Mouse (Mus musculus) embryonic facial prominence, embryonic 14.5 days (tissue): Measurements from ENCODE around the gene Bnip3. TPM values are rescaled to one million over a fixed set of nuclear protein-coding genes. Genes with fewer than 3 reads are reported as not detected.

Source experiments
- ATAC-seq: fragments of 200-750 bp; cut with Nextera tagmentation; 2 replicates; pipeline ENCODE4 v1.8.0; 2017; ENCODE audit warnings: low read depth, moderate number of reproducible peaks, moderate TSS enrichment
- DNase-seq: peaks from one replicate; pipeline ENCODE4 v3.0.0-alpha.2; 2015; ENCODE audit warnings: low spot score
- H3K27ac ChIP-seq: fragments of 300-500 bp; sonication (generic); replicated peaks from 2 replicates; pipeline ENCODE4 v1.5.1; 2014; ENCODE audit warnings: low read depth, mild to moderate bottlenecking, low read length, moderate library complexity
- H3K27me3 ChIP-seq: fragments of 300-500 bp; sonication (generic); replicated peaks from 2 replicates; pipeline ENCODE4 v1.6.1; 2014; ENCODE audit warnings: low read length; ENCODE audit not compliant: control insufficient read depth, insufficient read depth
- H3K36me3 ChIP-seq: fragments of 300-500 bp; sonication (generic); 2 replicates; pipeline ENCODE4 v1.6.1; 2014; ENCODE audit warnings: low read length, mixed read lengths; ENCODE audit not compliant: control insufficient read depth, insufficient read depth
- H3K4me1 ChIP-seq: fragments of 300-500 bp; sonication (generic); 2 replicates; pipeline ENCODE4 v1.6.1; 2014; ENCODE audit warnings: antibody characterized with exemption, low read length; ENCODE audit not compliant: control insufficient read depth, insufficient read depth
- H3K4me2 ChIP-seq: fragments of 300-500 bp; sonication (generic); 2 replicates; pipeline ENCODE4 v1.6.1; 2014; ENCODE audit warnings: low read depth, mild to moderate bottlenecking, low read length, moderate library complexity, mixed read lengths
- H3K4me3 ChIP-seq: fragments of 300-500 bp; sonication (generic); 2 replicates; pipeline ENCODE4 v1.5.1; 2014; ENCODE audit warnings: low read depth, mild to moderate bottlenecking, low read length
- H3K9ac ChIP-seq: fragments of 300-500 bp; sonication (generic); 2 replicates; pipeline ENCODE4 v1.6.1; 2014; ENCODE audit warnings: low read depth, mild to moderate bottlenecking, low read length, moderate library complexity, mixed read lengths
- H3K9me3 ChIP-seq: fragments of 300-500 bp; sonication (generic); 2 replicates; pipeline ENCODE4 v1.6.1; 2016; ENCODE audit warnings: low read length; ENCODE audit not compliant: control insufficient read depth
- WGBS: fragments of 180-500 bp; shearing (Covaris S2); extraction: QIAGEN DNeasy Blood & Tissue Kit; methylation state at CpG from one replicate; pipeline ENCODE4 v1.1.7; 2014; 5-methylcytosine and 5-hydroxymethylcytosine counted together
- polyA plus RNA-seq: library from polyadenylated mRNA; unstranded; fragments of >200 nt; fragmentation: Nextera tagmentation; extraction: Ambion mirVana; gene quantifications from 2 replicates; pipeline ENCODE4 v1.2.1, GENCODE M21; 2014

Bnip3 gene
- polyA plus RNA-seq, 1 experiment from 2014 or later, result 92.6 TPM

GRCm38 (mm10) chr7:138845111-138845510 lies 64.2 kb downstream of the Bnip3 start:
- H3K9ac ChIP-seq, result peak overlapping the region; percentile 32; the same call in 1 of the 2 replicates
- H3K27ac ChIP-seq, result no peak overlapping the region
- peak overlapping the region; percentile 97 for H3K4me3 ChIP-seq
- H3K27me3 ChIP-seq, result no peaks in the 10 kb centered on the region
- no peak for DNase-seq
- peak overlapping the region; percentile 85 for H3K4me2 ChIP-seq
- whole genome bisulfite sequencing, result 44% methylated on average over 8 of the region's 8 CpGs
- no peak for ATAC-seq
- no peaks in the 10 kb centered on the region for H3K9me3 ChIP-seq
- H3K4me1 ChIP-seq, result peaks cover 37% of the 10 kb centered on the region
- H3K36me3 ChIP-seq, result peaks cover 12% of the 10 kb centered on the region

GRCm38 (mm10) chr7:138843421-138843820 lies 65.9 kb downstream of the Bnip3 start:
- no peaks in the 10 kb centered on the region for H3K9me3 ChIP-seq
- peaks cover 6% of the 10 kb centered on the region for H3K36me3 ChIP-seq
- H3K27me3 ChIP-seq, result no peaks in the 10 kb centered on the region
- H3K9ac ChIP-seq, result 0 out of 2 replicates have a peak overlapping the region, but pooled peaks have one; percentile 3
- no peak overlapping the region for H3K27ac ChIP-seq
- 90% methylated on average over 4 of the region's 4 CpGs for WGBS
- no peak overlapping the region for H3K4me2 ChIP-seq
- no peak for DNase-seq
- H3K4me3 ChIP-seq, result no peak overlapping the region
- ATAC-seq, result no peak
- peaks cover 37% of the 10 kb centered on the region for H3K4me1 ChIP-seq

- H3K27me3 ChIP-seq, result no peaks in the 10 kb centered on the region
- H3K4me2 ChIP-seq, result no peak overlapping the region
- DNase-seq, result no peak
- peaks cover 1% of the 10 kb centered on the region for H3K36me3 ChIP-seq
- WGBS, result 86% methylated on average over 3 of the region's 3 CpGs
- ATAC-seq, result no peak
- H3K4me1 ChIP-seq, result peaks cover 22% of the 10 kb centered on the region
- H3K9ac ChIP-seq, result no peak overlapping the region
- no peak overlapping the region for H3K4me3 ChIP-seq
- H3K9me3 ChIP-seq, result no peaks in the 10 kb centered on the region
- no peak overlapping the region for H3K27ac ChIP-seq
Observed at GRCm38 (mm10) chr7:138841436-138842151, 67.7 kb downstream of the Bnip3 start.

Other genes with a start within 250 kb of the Bnip3 start
- gene Ppp2r2d, start 63.4 kb downstream of the Bnip3 start, polyA plus RNA-seq, result 40.5 and 42.5 TPM in 2 replicates
- gene Mapk1ip1, start 63.2 kb downstream of the Bnip3 start, polyA plus RNA-seq, result 13.6 and 16.0 TPM in 2 replicates
- gene Jakmip3, start 31.2 kb upstream of the Bnip3 start, polyA plus RNA-seq, result 0.46 and 1.2 TPM in 2 replicates
- 19.8 and 28.3 TPM in 2 replicates for gene Dpysl4, start 176.5 kb upstream of the Bnip3 start, polyA plus RNA-seq